In the genomic region with DNA sequence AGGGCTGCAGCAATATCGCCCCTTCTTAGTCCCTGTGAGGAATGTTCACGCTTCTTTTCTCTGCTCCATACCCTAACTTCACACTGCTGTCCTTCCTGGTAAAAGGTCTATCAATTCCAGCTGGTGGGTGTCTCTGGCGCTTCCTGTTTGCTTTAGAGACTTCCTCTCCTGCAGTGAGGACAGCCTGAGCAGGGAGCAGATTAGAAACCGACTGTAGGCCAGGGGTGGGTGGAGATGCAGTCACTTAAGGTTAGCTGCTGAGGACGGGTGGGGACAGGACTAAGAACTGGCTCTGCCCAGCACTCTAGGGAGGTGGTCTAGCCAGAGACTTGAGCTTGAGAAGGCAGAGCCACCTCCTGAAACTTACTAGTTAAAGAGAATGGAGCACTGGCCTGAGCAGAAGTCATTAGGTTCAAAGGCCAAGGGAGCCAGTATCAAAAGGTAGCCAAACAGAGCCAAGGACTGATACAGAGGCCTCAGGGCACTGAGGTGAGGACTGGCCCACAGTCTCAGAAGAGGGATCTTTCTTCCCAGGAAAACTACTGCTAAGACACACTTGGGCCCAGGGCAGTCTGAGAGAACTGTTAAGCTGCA, we compare ENCODE assay signal across 9 mouse cellular contexts. TPM values are rescaled to one million over a fixed set of nuclear protein-coding genes. Genes with fewer than 3 reads are reported as not detected.
DNase-seq lines count a peak whose midpoint lies in the region; ATAC-seq and TF ChIP-seq lines count a peak whose summit lies in the region.
"Had no signal": no experiment of that assay in that cellular context is flagged by ENCODE, and none has a peak within 500 bp of the region (broad histone marks: within the 10 kb centered on the region; RNA-seq: fewer than 3 reads in every experiment).

No protein-coding gene starts in this region.

- no peak overlapping the region for H3K4me3 ChIP-seq in kidney, embryonic 14.5 days (ENCODE audit: low read length)
- H3K4me3 ChIP-seq in olfactory bulb, adult 2 months (ENCODE audit: insufficient read depth, low read depth, low read length) = no peak overlapping the region
- H3K4me3 ChIP-seq in forebrain, embryonic 15.5 days = no peak overlapping the region

- peak; percentile 47 for DNase-seq in kidney, adult 18-20 months
- peak; percentile 52 to 56 for DNase-seq in kidney, postnatal 36 days
- no peak for DNase-seq in adrenal gland, postnatal 10 days
- DNase-seq: thymus, postnatal 25 days had no signal

- peaks cover 17% of the 10 kb centered on the region for H3K4me1 ChIP-seq in kidney, embryonic 14.5 days (ENCODE audit: control insufficient read depth, insufficient read depth, low read length)
- H3K4me1 ChIP-seq in olfactory bulb, adult 2 months (ENCODE audit: control insufficient read depth, insufficient read depth, low read length) = peaks cover 23% of the 10 kb centered on the region
- H3K4me1 ChIP-seq in forebrain, embryonic 15.5 days = no peaks in the 10 kb centered on the region

- no peak for TF ChIP-seq CTCF in olfactory bulb, adult 2 months (IDR thresholded peaks at IDR 0.05; ENCODE audit: insufficient read depth, low read depth, low read length)

- H3K9me3 ChIP-seq in kidney, embryonic 14.5 days (ENCODE audit: control insufficient read depth, low read length) = no peaks in the 10 kb centered on the region
- H3K9me3 ChIP-seq in forebrain, embryonic 15.5 days = no peaks in the 10 kb centered on the region

- H3K9ac ChIP-seq in kidney, embryonic 14.5 days (ENCODE audit: low read depth, low read length) = no peak overlapping the region
- H3K9ac ChIP-seq in forebrain, embryonic 15.5 days (replicated peaks) = no peak overlapping the region

- H3K27me3 ChIP-seq in kidney, embryonic 14.5 days (ENCODE audit: control insufficient read depth, insufficient read depth, low read length) = no peaks in the 10 kb centered on the region
- no peaks in the 10 kb centered on the region for H3K27me3 ChIP-seq in forebrain, embryonic 15.5 days

- ATAC-seq in kidney, embryonic 14.5 days (ENCODE audit: low FRiP score, low TSS enrichment) = no peak
- ATAC-seq in granulocyte monocyte progenitor cell, adult 5-6 weeks (replicated peaks; ENCODE audit: poor library complexity, severe bottlenecking) = peak; percentile 42
- ATAC-seq in frontal cortex, adult (ENCODE audit: low TSS enrichment) = no peak
- ATAC-seq in forebrain, embryonic 15.5 days (replicated peaks) = no peak

- 34% methylated on average over 5 of the region's 5 CpGs for WGBS in kidney, embryonic 14.5 days
- 63% methylated on average over 5 of the region's 5 CpGs for WGBS in olfactory bulb, adult 2 months
- WGBS in forebrain, embryonic 15.5 days = 72% methylated on average over 5 of the region's 5 CpGs

- no peak overlapping the region for H3K4me2 ChIP-seq in kidney, embryonic 14.5 days (replicated peaks; ENCODE audit: low read depth, low read length)
- no peak overlapping the region for H3K4me2 ChIP-seq in forebrain, embryonic 15.5 days (replicated peaks)

- H3K27ac ChIP-seq in kidney, embryonic 14.5 days (ENCODE audit: low read depth, low read length) = no peak overlapping the region; the same call in 1 of the 2 replicates
- H3K27ac ChIP-seq in olfactory bulb, adult 2 months (ENCODE audit: insufficient read depth, low read depth, low read length) = peak overlapping the region; percentile 7; the same call in 1 of the 2 replicates
- no peak overlapping the region for H3K27ac ChIP-seq in forebrain, embryonic 15.5 days (replicated peaks)

- TF ChIP-seq POLR2A in olfactory bulb, adult 2 months (IDR thresholded peaks at IDR 0.05; ENCODE audit: insufficient read depth, low read depth, low read length) = no peak

- peaks cover 12% of the 10 kb centered on the region; the same call in 1 of the 2 replicates for H3K36me3 ChIP-seq in kidney, embryonic 14.5 days (ENCODE audit: control insufficient read depth, insufficient read depth, low read length)
- H3K36me3 ChIP-seq in forebrain, embryonic 15.5 days = peaks cover 6% of the 10 kb centered on the region; the same call in 1 of the 2 replicates

RNA-seq across cellular contexts. Expression of a gene that starts 11.4 kb away (rescaled TPM):
- polyA plus RNA-seq in kidney, embryonic 14.5 days (2014; fragmentation: Nextera tagmentation; extraction: Ambion mirVana) = 0.47 TPM in 1 of 2 replicates, not detected in the other
- not detected in 2 replicates for total RNA-seq in granulocyte monocyte progenitor cell, adult 5-6 weeks (2014; fragmentation: Nextera tagmentation)
- not detected in 2 replicates for total RNA-seq in granulocyte monocyte progenitor cell, adult 5-6 weeks (2017)
- not detected in 2 replicates for polyA plus RNA-seq in olfactory bulb, adult 2 months (2012; ENCODE audit: insufficient read depth, insufficient read length, low replicate concordance, missing spikeins)
- 0.24 and 0.41 TPM in 2 replicates for polyA plus RNA-seq in forebrain, embryonic 15.5 days (2015; fragmentation: Nextera tagmentation; extraction: Ambion mirVana)
- total RNA-seq in adrenal gland, postnatal 10 days (2021) = under 1 TPM in 1 of 2 experiments, not detected in 1; 0.64 TPM

RNA-seq across cellular contexts. Expression of a gene that starts 12.8 kb away (rescaled TPM):
- 44.3 and 74.5 TPM in 2 replicates for polyA plus RNA-seq in kidney, embryonic 14.5 days (2014; fragmentation: Nextera tagmentation; extraction: Ambion mirVana)
- total RNA-seq in granulocyte monocyte progenitor cell, adult 5-6 weeks (2014; fragmentation: Nextera tagmentation) = 50.0 and 54.4 TPM in 2 replicates
- total RNA-seq in granulocyte monocyte progenitor cell, adult 5-6 weeks (2017) = 26.0 and 34.5 TPM in 2 replicates
- not detected in 2 replicates for polyA plus RNA-seq in olfactory bulb, adult 2 months (2012; ENCODE audit: insufficient read depth, insufficient read length, low replicate concordance, missing spikeins)
- 53.1 and 54.4 TPM in 2 replicates for polyA plus RNA-seq in forebrain, embryonic 15.5 days (2015; fragmentation: Nextera tagmentation; extraction: Ambion mirVana)
- total RNA-seq in adrenal gland, postnatal 10 days (2021) = 10 to 100 TPM; 33.1 to 42.4 TPM

RNA-seq across cellular contexts. Expression of a gene that starts 13.0 kb away (rescaled TPM):
- polyA plus RNA-seq in kidney, embryonic 14.5 days (2014; fragmentation: Nextera tagmentation; extraction: Ambion mirVana) = 46.8 and 92.8 TPM in 2 replicates
- total RNA-seq in granulocyte monocyte progenitor cell, adult 5-6 weeks (2014; fragmentation: Nextera tagmentation) = 116 and 132 TPM in 2 replicates
- total RNA-seq in granulocyte monocyte progenitor cell, adult 5-6 weeks (2017) = 103 and 113 TPM in 2 replicates
- polyA plus RNA-seq in olfactory bulb, adult 2 months (2012; ENCODE audit: insufficient read depth, insufficient read length, low replicate concordance, missing spikeins) = not detected in 2 replicates
- polyA plus RNA-seq in forebrain, embryonic 15.5 days (2015; fragmentation: Nextera tagmentation; extraction: Ambion mirVana) = 30.3 and 31.6 TPM in 2 replicates
- total RNA-seq in adrenal gland, postnatal 10 days (2021) = 100 to 1,000 TPM; 182 to 183 TPM

RNA-seq across cellular contexts. Expression of a gene that starts 20.9 kb away (rescaled TPM):
- 3.2 TPM in 2 replicates for polyA plus RNA-seq in kidney, embryonic 14.5 days (2014; fragmentation: Nextera tagmentation; extraction: Ambion mirVana)
- 4.7 and 13.9 TPM in 2 replicates for total RNA-seq in granulocyte monocyte progenitor cell, adult 5-6 weeks (2014; fragmentation: Nextera tagmentation)
- total RNA-seq in granulocyte monocyte progenitor cell, adult 5-6 weeks (2017) = 8.2 and 17.3 TPM in 2 replicates
- polyA plus RNA-seq in olfactory bulb, adult 2 months (2012; ENCODE audit: insufficient read depth, insufficient read length, low replicate concordance, missing spikeins) = not detected in 2 replicates
- polyA plus RNA-seq in forebrain, embryonic 15.5 days (2015; fragmentation: Nextera tagmentation; extraction: Ambion mirVana) = 1.4 and 2.4 TPM in 2 replicates
- 1 to 10 TPM; 6.0 to 9.4 TPM for total RNA-seq in adrenal gland, postnatal 10 days (2021)

RNA-seq across cellular contexts. Expression of a gene that starts 32.8 kb away (rescaled TPM):
- 0.40 and 0.50 TPM in 2 replicates for polyA plus RNA-seq in kidney, embryonic 14.5 days (2014; fragmentation: Nextera tagmentation; extraction: Ambion mirVana)
- not detected in 2 replicates for total RNA-seq in granulocyte monocyte progenitor cell, adult 5-6 weeks (2014; fragmentation: Nextera tagmentation)
- 0.26 TPM in 1 of 2 replicates, not detected in the other for total RNA-seq in granulocyte monocyte progenitor cell, adult 5-6 weeks (2017)
- polyA plus RNA-seq in olfactory bulb, adult 2 months (2012; ENCODE audit: insufficient read depth, insufficient read length, low replicate concordance, missing spikeins) = not detected in 2 replicates
- 0.23 and 0.31 TPM in 2 replicates for polyA plus RNA-seq in forebrain, embryonic 15.5 days (2015; fragmentation: Nextera tagmentation; extraction: Ambion mirVana)
- total RNA-seq in adrenal gland, postnatal 10 days (2021) = under 1 TPM; 0.42 to 0.67 TPM

Comparison
In these comparisons a context has a peak if more than half of its experiments do, and no peak if none do; other contexts are left out.
1. RNA of a gene that starts 12.8 kb away (polyA plus RNA-seq): 44.3 to 74.5 TPM in kidney, embryonic 14.5 days and 53.1 to 54.4 TPM in forebrain, embryonic 15.5 days; not detected in olfactory bulb, adult 2 months; every median in the first group is over 10 times any median in the second.